Mouse (Mus musculus) liver, postnatal 0 days (tissue): Measurements from ENCODE around the gene Zfp639.

Experiments
- CTCF ChIP-seq: sonication (generic); IDR thresholded peaks from 2 replicates; pipeline ENCODE4 v1.5.1; 2016; ENCODE audit warnings: antibody characterized with exemption, low read depth
- EP300 ChIP-seq: IDR thresholded peaks from 2 replicates; pipeline ENCODE4 v1.6.1; 2016; ENCODE audit warnings: antibody characterized with exemption, low read depth, mild to moderate bottlenecking

DNA sequence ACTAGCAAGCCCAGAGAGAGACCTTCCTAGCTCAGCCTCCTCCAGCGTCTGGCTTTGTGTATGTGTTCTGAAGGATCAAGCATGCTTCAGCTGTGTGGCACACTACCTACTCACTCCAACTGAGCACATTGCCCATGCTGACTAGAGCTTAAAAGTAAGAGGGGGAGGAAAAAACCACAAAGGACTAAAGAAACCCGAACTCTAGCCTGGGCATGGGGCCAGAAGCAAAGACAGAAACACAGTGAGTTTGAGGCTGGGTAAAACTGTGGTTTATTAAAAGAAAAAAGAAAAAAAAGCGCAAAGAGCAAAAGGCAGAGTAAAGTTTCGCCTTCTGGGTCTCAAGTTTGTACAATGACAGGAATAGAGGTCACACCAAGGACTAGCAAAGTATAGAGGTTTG lies 23.5 kb upstream of the Zfp639 start:
- TF ChIP-seq CTCF (no peak), EP300 (no peak)
